Comparison of ENCODE assay signal across 8 mouse cellular contexts in genomic region chr4:77083165-77083564, GRCm38 (mm10).
DNase-seq lines count a peak whose midpoint lies in the region; ATAC-seq lines count a peak whose summit lies in the region.

No protein-coding gene starts in this region.

- ATAC-seq in megakaryocyte-erythroid progenitor cell, adult 5-6 weeks (replicated peaks; ENCODE audit: low FRiP score, low TSS enrichment, poor library complexity, severe bottlenecking), result peak; percentile 71

- peak; percentile 4 for DNase-seq in gastrocnemius, adult 18-20 months (ENCODE audit: low spot score)
- no peak for DNase-seq in gastrocnemius, postnatal 25 days
- peak; percentile 24 for DNase-seq in 3T3-L1 (ENCODE audit: low read depth, low spot score)
- peak; percentile 6 for DNase-seq in c-Kit-positive CD71-negative TER-119-negative erythroid progenitor cells, embryonic 14.5 days (ENCODE audit: low read depth)
- peak; percentile 30 for DNase-seq in forelimb bud, embryonic 11.5 days (ENCODE audit: low read depth, low spot score)
- peak; percentile 7 to 64 for DNase-seq in layer of hippocampus, adult 8-10 months (ENCODE audit: low spot score in 2 of 2)
- no peak for DNase-seq in spleen, adult 18-20 months

Comparison
In these comparisons a context has a peak if more than half of its experiments do, and no peak if none do; other contexts are left out.
1. DNase-seq: peak in gastrocnemius, adult 18-20 months (single experiment), 3T3-L1 (single experiment), c-Kit-positive CD71-negative TER-119-negative erythroid progenitor cells, embryonic 14.5 days (single experiment), forelimb bud, embryonic 11.5 days (single experiment) and layer of hippocampus, adult 8-10 months (2 of 2); none in gastrocnemius, postnatal 25 days (single experiment) and spleen, adult 18-20 months (0 of 2).